Mouse (Mus musculus) bone marrow, adult 2 months (tissue): ENCODE measurements at regions not wholly inside any gene's neighbourhood (a gene's known extent, or its start where the extent isn't known, plus 50 kb on each side); places are given as distances from the start of the nearest gene placed in this dataset.

Experiments
- H3K27ac ChIP-seq: fragments of 200-500 bp; 2 replicates; pipeline ENCODE4 v1.5.1; 2012; ENCODE audit warnings: low read depth, mild to moderate bottlenecking, control low read depth, inconsistent platforms, low read length; ENCODE audit not compliant: control insufficient read depth, poor library complexity, insufficient read depth
- H3K4me1 ChIP-seq: fragments of 200-500 bp; 2 replicates; pipeline ENCODE4 v1.6.1; 2011; ENCODE audit warnings: low read length; ENCODE audit not compliant: control insufficient read depth, insufficient read depth
- H3K4me3 ChIP-seq: fragments of 200-500 bp; replicated peaks from 2 replicates; pipeline ENCODE3; 2011; ENCODE audit warnings: mild to moderate bottlenecking, low read depth, low read length, control low read depth; ENCODE audit not compliant: control insufficient read depth
- CTCF ChIP-seq: fragments of 200-500 bp; IDR thresholded peaks from 2 replicates; pipeline ENCODE4 v1.5.1; 2011; ENCODE audit warnings: low read length, control low read depth; ENCODE audit not compliant: control insufficient read depth, insufficient read depth
- POLR2A ChIP-seq: fragments of 200-500 bp; IDR thresholded peaks from 2 replicates; pipeline ENCODE4 v1.6.1; 2011; ENCODE audit warnings: low read depth, mild to moderate bottlenecking, control low read depth, low read length, borderline replicate concordance; ENCODE audit not compliant: control insufficient read depth
- WGBS: fragments of 180-500 bp; shearing (Covaris S2); methylation state at CpG from one replicate; pipeline ENCODE4 v1.1.7; 2018; 5-methylcytosine and 5-hydroxymethylcytosine counted together

DNA sequence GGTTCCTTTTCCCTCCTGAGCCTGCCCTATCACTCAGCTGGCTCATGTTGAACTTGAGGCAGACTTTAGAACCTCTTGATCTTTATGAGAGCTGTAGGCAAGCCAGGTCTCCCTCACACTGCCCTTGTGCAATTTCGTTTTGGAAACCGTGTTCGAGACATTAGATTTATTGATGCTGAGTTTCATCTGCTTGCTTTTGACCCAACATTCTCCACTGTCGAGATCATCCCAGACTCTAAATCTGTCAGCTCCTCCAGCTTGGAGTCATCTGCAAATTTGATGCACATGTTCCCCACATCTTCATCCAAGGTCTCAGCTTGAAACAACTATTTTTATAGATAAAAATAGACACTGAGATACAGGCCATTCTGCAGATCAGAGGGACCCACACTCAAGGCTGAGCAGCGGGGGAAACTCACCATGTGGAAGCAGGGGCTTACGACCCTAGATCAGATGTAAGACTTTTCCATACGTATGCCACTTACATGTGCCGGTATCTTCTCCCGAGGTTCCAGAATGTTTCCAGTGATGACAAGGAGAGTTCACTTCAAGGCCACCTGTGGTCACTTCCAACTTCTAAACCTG is 202.6 kb upstream of the Tle3 start:
- Histone ChIP-seq H3K4me3 (no peak overlapping the region), H3K4me1 (peaks cover 5% of the 10 kb centered on the region), H3K27ac (no peak overlapping the region)
- WGBS, result 86% methylated on average over 9 of the region's 9 CpGs
- no peak for TF ChIP-seq CTCF
- TF ChIP-seq POLR2A, result no peak

GRCm38 (mm10) chr9:61170921-61171320 is 201.2 kb upstream of the Tle3 start:
- Histone ChIP-seq H3K4me3 (no peak overlapping the region), H3K27ac (no peak overlapping the region), H3K4me1 (peaks cover 5% of the 10 kb centered on the region)
- TF ChIP-seq POLR2A, result no peak
- WGBS, result 84% methylated on average over 6 of the region's 6 CpGs

DNA sequence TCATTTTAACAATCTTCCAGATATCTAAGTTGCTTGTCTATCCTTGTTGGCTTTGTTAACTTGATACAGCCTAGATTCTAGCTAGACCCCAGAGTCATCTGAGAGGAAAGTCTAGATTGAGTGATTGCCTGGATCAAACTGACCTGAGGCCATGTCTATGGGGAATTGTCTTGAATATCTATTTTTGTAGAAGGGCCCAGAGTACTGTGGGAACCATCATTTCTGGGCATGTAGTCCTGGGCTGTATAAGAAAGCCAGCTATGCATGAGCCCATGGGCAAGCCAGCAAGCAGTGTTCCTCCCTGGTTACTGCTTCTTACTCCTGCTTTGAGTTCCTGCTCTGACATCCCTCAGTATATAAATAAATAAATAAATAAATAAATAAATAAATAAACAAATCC is 199.7 kb upstream of the Tle3 start:
- TF ChIP-seq POLR2A (no peak), CTCF (no peak)
- Histone ChIP-seq H3K4me1 (peaks cover 5% of the 10 kb centered on the region), H3K4me3 (no peak overlapping the region), H3K27ac (no peak overlapping the region)

- Histone ChIP-seq H3K27ac (no peak overlapping the region), H3K4me1 (peaks cover 3% of the 10 kb centered on the region), H3K4me3 (no peak overlapping the region)
- TF ChIP-seq CTCF (no peak), POLR2A (no peak)
Observed at GRCm38 (mm10) chr9:61173548-61173947, 198.6 kb upstream of the Tle3 start.

DNA sequence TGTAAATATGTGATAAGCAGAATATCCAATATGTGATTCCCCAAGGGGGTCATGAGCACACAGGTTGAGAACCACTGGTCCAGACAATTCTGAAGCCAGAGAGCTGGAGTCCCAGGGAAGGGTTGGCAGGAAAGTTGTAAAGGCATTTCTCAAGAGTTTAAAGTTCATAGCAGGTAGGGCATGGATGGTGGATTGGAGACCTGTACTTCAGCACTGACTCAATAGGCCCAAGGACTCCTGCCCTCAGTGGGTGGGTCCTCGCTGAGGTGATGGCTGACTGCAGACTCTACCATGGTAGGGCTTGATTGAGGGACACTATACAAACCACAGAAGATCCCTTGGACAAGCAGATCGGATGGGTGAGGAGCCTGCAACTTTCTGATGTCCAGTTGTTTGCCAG is 196.8 kb upstream of the Tle3 start:
- TF ChIP-seq POLR2A (no peak), CTCF (no peak)
- no peak overlapping the region for H3K4me3 ChIP-seq
- 70% methylated on average over 2 of the region's 2 CpGs for WGBS
- no peak overlapping the region for H3K27ac ChIP-seq
- H3K4me1 ChIP-seq, result no peaks in the 10 kb centered on the region

- Histone ChIP-seq H3K4me1 (no peaks in the 10 kb centered on the region), H3K27ac (no peak overlapping the region), H3K4me3 (no peak overlapping the region)
- TF ChIP-seq CTCF (no peak), POLR2A (no peak)
- WGBS, result 85% methylated on average over 3 of the region's 3 CpGs
Observed at GRCm38 (mm10) chr9:61176856-61177255, 195.3 kb upstream of the Tle3 start.

GRCm38 (mm10) chr9:61186541-61187420 is 185.4 kb upstream of the Tle3 start:
- TF ChIP-seq CTCF, result no peak
- no peak for TF ChIP-seq POLR2A
- no peak overlapping the region for H3K27ac ChIP-seq
- H3K4me3 ChIP-seq, result no peak overlapping the region
- 67% methylated on average over 8 of the region's 8 CpGs for WGBS
- H3K4me1 ChIP-seq, result no peaks in the 10 kb centered on the region

- H3K4me1 ChIP-seq, result no peaks in the 10 kb centered on the region
- no peak overlapping the region for H3K27ac ChIP-seq
- TF ChIP-seq POLR2A (no peak), CTCF (no peak)
- WGBS, result 90% methylated on average over 3 of the region's 3 CpGs
- no peak overlapping the region for H3K4me3 ChIP-seq
Observed at GRCm38 (mm10) chr9:61187713-61188399, 184.3 kb upstream of the Tle3 start.
